In the genomic region with DNA sequence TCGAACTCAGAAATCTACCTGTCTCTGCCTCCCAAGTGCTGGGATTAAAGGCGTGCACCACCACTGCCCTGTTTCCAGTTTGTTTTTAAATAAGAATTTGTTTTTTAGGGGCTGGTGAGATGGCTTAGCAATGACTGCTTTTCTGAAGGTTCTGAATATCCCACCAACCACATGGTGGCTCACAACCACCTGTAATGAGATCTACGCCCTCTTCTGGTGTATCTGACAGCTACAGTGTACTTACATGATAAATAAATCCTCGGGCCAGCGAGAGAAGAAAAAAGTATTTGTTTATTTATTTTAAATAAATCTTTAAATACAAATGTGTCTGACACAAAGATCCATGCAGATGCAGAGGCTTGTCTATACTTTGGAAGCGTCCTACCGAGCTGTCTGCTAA, we compare ENCODE assay signal across 17 mouse cellular contexts. TPM values are rescaled to one million over a fixed set of nuclear protein-coding genes. Genes with fewer than 3 reads are reported as not detected.
DNase-seq lines count a peak whose midpoint lies in the region; ATAC-seq and TF ChIP-seq lines count a peak whose summit lies in the region.
"Had no signal": no experiment of that assay in that cellular context is flagged by ENCODE, and none has a peak within 500 bp of the region (broad histone marks: within the 10 kb centered on the region; RNA-seq: fewer than 3 reads in every experiment).

No protein-coding gene starts in this region.

- H3K4me3 ChIP-seq in forebrain, embryonic 14.5 days (ENCODE audit: low read depth, low read length) = no peak overlapping the region
- no peak overlapping the region for H3K4me3 ChIP-seq in forebrain, embryonic 10.5 days
- H3K4me3 ChIP-seq in left cerebral cortex, adult 2 months = no peak overlapping the region
- H3K4me3 ChIP-seq in cortical plate, adult 2 months (ENCODE audit: insufficient read depth, low read length) = no peak overlapping the region
- no peak overlapping the region for H3K4me3 ChIP-seq in neural tube, embryonic 15.5 days (replicated peaks)
- H3K4me3 ChIP-seq: heart, embryonic 12.5 days; liver, embryonic 15.5 days had no signal

- ATAC-seq in forebrain, embryonic 14.5 days = no peak
- no peak for ATAC-seq in neural tube, embryonic 15.5 days (ENCODE audit: low FRiP score)

- 93% methylated on average over 7 of the region's 7 CpGs for WGBS in forebrain, embryonic 14.5 days
- WGBS in forebrain, embryonic 10.5 days = 87% methylated on average over 7 of the region's 7 CpGs
- 92% methylated on average over 7 of the region's 7 CpGs for WGBS in neural tube, embryonic 15.5 days

- H3K36me3 ChIP-seq in forebrain, embryonic 14.5 days (ENCODE audit: control insufficient read depth, insufficient read depth, low read length) = no peaks in the 10 kb centered on the region
- H3K36me3 ChIP-seq in forebrain, embryonic 10.5 days (replicated peaks) = no peaks in the 10 kb centered on the region
- no peaks in the 10 kb centered on the region for H3K36me3 ChIP-seq in neural tube, embryonic 15.5 days
- H3K36me3 ChIP-seq: heart, embryonic 12.5 days; liver, embryonic 15.5 days had no signal

- intact Hi-C loops in left cerebral cortex, adult 2 months (cut with DNase I) = no loop called here

- TF ChIP-seq POLR2A in cortical plate, adult 2 months (IDR thresholded peaks at IDR 0.05; ENCODE audit: extremely low read depth, insufficient read depth, low read length) = no peak

- peak; percentile 25 for DNase-seq in forebrain, embryonic 14.5 days (ENCODE audit: low spot score)
- DNase-seq in forebrain, embryonic 10.5 days (ENCODE audit: extremely low spot score, low spot score) = no peak
- no peak for DNase-seq in left cerebral cortex, adult 2 months (ENCODE audit: extremely low spot score in 1 of 2, low spot score in 2 of 2)
- no peak for DNase-seq in left cerebral cortex, adult 8-10 months (ENCODE audit: low spot score in 2 of 2)
- DNase-seq in ES-CJ7 (ENCODE audit: low read depth, low spot score) = peak; percentile 76
- DNase-seq in cerebellum, postnatal 36 days = no peak
- DNase-seq: adrenal gland, postnatal 25 days; B cell, adult 2 months; cerebellum, adult 11 months; embryo, embryonic 11 days; gastrocnemius, postnatal 25 days; left cerebral cortex, postnatal 4 days; retina, postnatal 1 day had no signal

- TF ChIP-seq CTCF in left cerebral cortex, adult 2 months (IDR thresholded peaks at IDR 0.05) = peak; percentile 17; the same call in 1 of the 2 replicates
- TF ChIP-seq CTCF in cortical plate, adult 2 months (IDR thresholded peaks at IDR 0.05; ENCODE audit: extremely low read depth, insufficient read depth, low read length) = 0 out of 2 replicates have a peak, but pooled peaks have one; percentile 3

- H3K9ac ChIP-seq in forebrain, embryonic 14.5 days (ENCODE audit: low read length) = no peak overlapping the region
- H3K9ac ChIP-seq in neural tube, embryonic 15.5 days (replicated peaks) = no peak overlapping the region
- H3K9ac ChIP-seq: heart, embryonic 12.5 days; liver, embryonic 15.5 days had no signal

- 0 out of 2 replicates have a peak, but pooled peaks cover 2% of the 10 kb centered on the region for H3K4me1 ChIP-seq in forebrain, embryonic 14.5 days (ENCODE audit: control insufficient read depth, insufficient read depth, low read length)
- peaks cover 24% of the 10 kb centered on the region for H3K4me1 ChIP-seq in forebrain, embryonic 10.5 days
- H3K4me1 ChIP-seq in cortical plate, adult 2 months (ENCODE audit: control insufficient read depth, insufficient read depth, low read length) = no peaks in the 10 kb centered on the region; the same call in 1 of the 2 replicates
- no peaks in the 10 kb centered on the region for H3K4me1 ChIP-seq in neural tube, embryonic 15.5 days
- H3K4me1 ChIP-seq: liver, embryonic 15.5 days had no signal

- H3K27me3 ChIP-seq in forebrain, embryonic 14.5 days (replicated peaks; ENCODE audit: control insufficient read depth, insufficient read depth, low read length) = no peaks in the 10 kb centered on the region
- H3K27me3 ChIP-seq in forebrain, embryonic 10.5 days (ENCODE audit: poor library complexity, severe bottlenecking) = no peaks in the 10 kb centered on the region
- no peaks in the 10 kb centered on the region for H3K27me3 ChIP-seq in neural tube, embryonic 15.5 days (replicated peaks)
- H3K27me3 ChIP-seq: heart, embryonic 12.5 days; liver, embryonic 15.5 days had no signal

- H3K4me2 ChIP-seq in forebrain, embryonic 14.5 days (ENCODE audit: low read length) = no peak overlapping the region
- no peak overlapping the region for H3K4me2 ChIP-seq in neural tube, embryonic 15.5 days
- H3K4me2 ChIP-seq: heart, embryonic 12.5 days; liver, embryonic 15.5 days had no signal

- H3K27ac ChIP-seq in forebrain, embryonic 14.5 days (ENCODE audit: low read depth, low read length) = no peak overlapping the region
- H3K27ac ChIP-seq in forebrain, embryonic 10.5 days = no peak overlapping the region
- H3K27ac ChIP-seq in left cerebral cortex, adult 2 months = no peak overlapping the region
- no peak overlapping the region for H3K27ac ChIP-seq in cortical plate, adult 2 months (ENCODE audit: insufficient read depth, low read length)
- no peak overlapping the region for H3K27ac ChIP-seq in neural tube, embryonic 15.5 days (replicated peaks)
- H3K27ac ChIP-seq: liver, embryonic 15.5 days had no signal

- H3K9me3 ChIP-seq in forebrain, embryonic 14.5 days (replicated peaks; ENCODE audit: control insufficient read depth, low read length) = no peaks in the 10 kb centered on the region
- no peaks in the 10 kb centered on the region for H3K9me3 ChIP-seq in forebrain, embryonic 10.5 days
- no peaks in the 10 kb centered on the region for H3K9me3 ChIP-seq in neural tube, embryonic 15.5 days (replicated peaks)
- H3K9me3 ChIP-seq: heart, embryonic 12.5 days; liver, embryonic 15.5 days had no signal

RNA-seq across cellular contexts. Expression of gene Xpr1, which starts 40.3 kb away (rescaled TPM):
- 37.9 and 56.9 TPM in 2 replicates for polyA plus RNA-seq in forebrain, embryonic 14.5 days (2014; fragmentation: Nextera tagmentation; extraction: Ambion mirVana)
- polyA plus RNA-seq in forebrain, embryonic 10.5 days (2016; fragmentation: Nextera tagmentation; extraction: Ambion mirVana) = 10.7 and 11.2 TPM in 2 replicates
- 10 to 100 TPM; 86.1 to 89.4 TPM for total RNA-seq in left cerebral cortex, adult 2 months (2021)
- total RNA-seq in left cerebral cortex, adult 8-10 months (2022) = 10 to 100 TPM; 86.6 to 97.3 (median 93.7) TPM
- 37.6 and 37.9 TPM in 2 replicates for polyA plus RNA-seq in cortical plate, adult 2 months (2012; rRNA removed)
- polyA plus RNA-seq in neural tube, embryonic 15.5 days (2015; fragmentation: Nextera tagmentation; extraction: Ambion mirVana) = 42.0 and 46.7 TPM in 2 replicates

Comparison
In these comparisons a context has a peak if more than half of its experiments do, and no peak if none do; other contexts are left out.
1. DNase-seq: peak in forebrain, embryonic 14.5 days (single experiment) and ES-CJ7 (single experiment); none in forebrain, embryonic 10.5 days (single experiment), left cerebral cortex, adult 2 months (0 of 2), left cerebral cortex, adult 8-10 months (0 of 2) and cerebellum, postnatal 36 days (0 of 2).